Mouse (Mus musculus) central nervous system, embryonic 18 days (tissue): ENCODE measurements around the gene Pfn3. TPM values are rescaled to one million over a fixed set of nuclear protein-coding genes. Genes with fewer than 3 reads are reported as not detected.

Experiments
- polyA plus RNA-seq: library from polyadenylated mRNA; depleted of rRNA; stranded (reverse); fragments of >200 nt; gene quantifications from 2 replicates; pipeline ENCODE4 v1.2.3, GENCODE M21; 2012; rRNA removed

The Pfn3 gene
- polyA plus RNA-seq = 1.2 and 1.4 TPM in 2 replicates

DNA sequence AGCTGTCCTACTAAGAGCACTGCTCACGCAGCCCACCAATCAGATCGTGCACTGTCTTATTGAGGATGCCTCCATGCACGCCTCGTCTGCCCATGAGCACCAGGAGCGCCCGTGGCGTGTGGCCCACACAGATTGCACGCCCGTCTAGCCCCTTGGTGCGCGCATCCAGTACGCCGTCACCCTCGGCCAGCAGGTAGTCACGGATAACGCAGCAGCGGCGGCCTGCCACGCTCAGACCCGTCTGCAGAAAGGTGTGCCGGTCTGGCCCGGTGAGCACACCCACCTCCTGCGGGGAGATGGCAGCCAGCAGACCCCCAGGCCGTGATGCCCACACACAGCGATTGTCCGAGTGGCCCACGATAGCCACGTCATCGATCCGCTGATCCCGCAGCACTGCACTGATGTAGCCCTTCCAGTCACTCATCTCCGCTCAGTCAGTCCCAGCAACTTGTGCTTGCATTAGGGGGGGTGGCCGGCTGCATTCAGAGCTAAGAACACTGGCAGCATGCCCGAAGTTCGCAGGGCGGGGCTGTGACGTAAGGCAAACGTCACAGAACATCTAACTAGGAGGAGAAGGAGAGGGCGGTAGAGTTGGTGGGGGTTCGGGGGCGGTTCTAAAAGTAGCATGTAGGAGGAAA is at the start of gene Pfn3:
Gene Pfn3, minus strand, starts transcription at position 490 of the 638 bp plus-strand sequence.

GRCm38 (mm10) chr13:55464027-55464884 is 49.2 kb upstream of the Pfn3 start, which contains the start of gene Prr7:
TSS of gene Prr7 (plus strand) at chr13:55464267.

GRCm38 (mm10) chr13:55444937-55445315 is 29.9 kb upstream of the Pfn3 start, which contains the start of gene Grk6:
TSS of gene Grk6 (plus strand) at chr13:55445072.

GRCm38 (mm10) chr13:55426613-55427012 is 11.6 kb upstream of the Pfn3 start, which contains the start of gene F12:
TSS of gene F12 (minus strand) at chr13:55426793.

GRCm38 (mm10) chr13:55398088-55398487 is 16.9 kb downstream of the Pfn3 start, which contains the start of gene Slc34a1:
TSS of gene Slc34a1 (plus strand) at chr13:55398187.

DNA sequence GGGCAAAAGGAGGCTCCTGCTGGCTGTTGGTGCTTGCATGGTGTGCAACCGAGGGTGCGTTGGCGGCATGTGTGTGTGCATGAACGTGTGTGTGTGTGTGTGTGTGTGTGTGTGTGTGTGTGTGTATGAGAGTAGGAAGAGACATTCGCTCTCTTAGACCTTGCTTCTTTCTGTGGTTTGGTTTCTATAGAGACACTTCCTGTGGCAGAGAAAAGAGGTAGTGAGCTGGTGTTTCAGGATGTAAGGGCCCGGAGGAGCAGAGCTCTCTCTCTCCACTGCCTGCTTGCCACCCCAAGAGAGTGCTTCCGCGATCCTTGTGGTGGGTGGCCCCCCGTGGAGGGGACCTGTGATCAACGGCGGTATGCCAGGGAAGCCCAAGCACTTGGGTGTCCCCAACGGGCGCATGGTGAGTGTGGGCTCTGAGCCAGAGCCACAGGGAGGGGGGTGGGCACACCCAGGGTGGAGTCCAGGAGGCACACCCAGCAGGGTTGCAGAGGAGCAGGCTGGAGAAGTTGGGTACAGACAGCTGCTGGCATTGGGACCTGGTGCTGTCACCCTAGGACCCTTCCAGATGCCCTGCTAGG is 45.4 kb downstream of the Pfn3 start, which contains the start of gene Rgs14:
Gene Rgs14, plus strand, starts transcription at position 202 of the 584 bp plus-strand sequence.

Other genes with a start within 250 kb of the Pfn3 start
- gene Nsd1, start 205.4 kb downstream of the Pfn3 start, polyA plus RNA-seq = 36.5 and 38.0 TPM in 2 replicates
- 238 and 239 TPM in 2 replicates for gene Prelid1, start 94.7 kb downstream of the Pfn3 start, polyA plus RNA-seq
- gene Rab24, start 93.3 kb downstream of the Pfn3 start, polyA plus RNA-seq = 146 and 152 TPM in 2 replicates
- 15.4 and 18.9 TPM in 2 replicates for gene Mxd3, start 85.4 kb downstream of the Pfn3 start, polyA plus RNA-seq
- 47.5 and 48.6 TPM in 2 replicates for gene Lman2, start 52.4 kb downstream of the Pfn3 start, polyA plus RNA-seq
- gene Rgs14, start 45.5 kb downstream of the Pfn3 start, polyA plus RNA-seq = 2.0 and 2.5 TPM in 2 replicates
- gene Slc34a1, start 17.0 kb downstream of the Pfn3 start, polyA plus RNA-seq = 0.13 TPM in 1 of 2 replicates, not detected in the other
- 0.14 and 0.16 TPM in 2 replicates for gene F12, start 11.6 kb upstream of the Pfn3 start, polyA plus RNA-seq
- 75.3 and 78.3 TPM in 2 replicates for gene Grk6, start 29.8 kb upstream of the Pfn3 start, polyA plus RNA-seq
- gene Prr7, start 49.0 kb upstream of the Pfn3 start, polyA plus RNA-seq = 67.4 and 83.4 TPM in 2 replicates
- gene Dbn1, start 72.9 kb upstream of the Pfn3 start, polyA plus RNA-seq = 586 and 690 TPM in 2 replicates
- gene Pdlim7, start 98.4 kb upstream of the Pfn3 start, polyA plus RNA-seq = 105 and 118 TPM in 2 replicates
- 13.9 and 15.9 TPM in 2 replicates for gene Dok3, start 114.1 kb upstream of the Pfn3 start, polyA plus RNA-seq
- 90.3 and 94.8 TPM in 2 replicates for gene Ddx41, start 121.4 kb upstream of the Pfn3 start, polyA plus RNA-seq
- gene Fam193b, start 155.9 kb upstream of the Pfn3 start, polyA plus RNA-seq = 137 and 144 TPM in 2 replicates
- gene Tmed9, start 158.5 kb upstream of the Pfn3 start, polyA plus RNA-seq = 133 and 139 TPM in 2 replicates
- gene B4galt7, start 184.7 kb upstream of the Pfn3 start, polyA plus RNA-seq = 48.9 and 49.4 TPM in 2 replicates
- gene Caml, start 207.8 kb upstream of the Pfn3 start, polyA plus RNA-seq = 89.9 and 91.4 TPM in 2 replicates
- gene Ddx46, start 219.8 kb upstream of the Pfn3 start, polyA plus RNA-seq = 50.6 and 54.7 TPM in 2 replicates